Mouse (Mus musculus) liver, embryonic 11.5 days (tissue): ENCODE results near the gene Rbl1. TPM values are rescaled to one million over a fixed set of nuclear protein-coding genes. Genes with fewer than 3 reads are reported as not detected.

Source experiments
- ATAC-seq: fragments of 200-750 bp; cut with Nextera tagmentation; replicated peaks from 2 replicates; pipeline ENCODE4 v1.8.0; 2017; ENCODE audit warnings: moderate number of reproducible peaks, mild to moderate bottlenecking, moderate TSS enrichment, moderate library complexity; ENCODE audit not compliant: low FRiP score
- DNase-seq: peaks from one replicate; pipeline ENCODE4 v3.0.0-alpha.2; 2017; ENCODE audit warnings: low spot score
- H3K27ac ChIP-seq: fragments of 300-500 bp; sonication (generic); 2 replicates; pipeline ENCODE4 v1.5.1; 2014; ENCODE audit warnings: mild to moderate bottlenecking, low read depth, low read length, control low read depth
- H3K27me3 ChIP-seq: fragments of 300-500 bp; sonication (generic); replicated peaks from 2 replicates; pipeline ENCODE4 v1.6.1; 2014; ENCODE audit warnings: low read length, mixed read lengths; ENCODE audit not compliant: control insufficient read depth, insufficient read depth
- H3K36me3 ChIP-seq: fragments of 300-500 bp; sonication (generic); 2 replicates; pipeline ENCODE4 v1.6.1; 2014; ENCODE audit warnings: mild to moderate bottlenecking, low read length, moderate library complexity, mixed read lengths; ENCODE audit not compliant: control insufficient read depth, insufficient read depth
- H3K4me1 ChIP-seq: fragments of 300-500 bp; sonication (generic); replicated peaks from 2 replicates; pipeline ENCODE4 v1.6.1; 2014; ENCODE audit warnings: low read length, mixed read lengths; ENCODE audit not compliant: control insufficient read depth, insufficient read depth
- H3K4me2 ChIP-seq: fragments of 300-500 bp; sonication (generic); 2 replicates; pipeline ENCODE4 v1.6.1; 2014; ENCODE audit warnings: mild to moderate bottlenecking, control low read depth, moderate library complexity
- H3K4me3 ChIP-seq: fragments of 300-500 bp; sonication (generic); 2 replicates; pipeline ENCODE4 v1.5.1; 2014; ENCODE audit warnings: low read depth, low read length, control low read depth
- H3K9ac ChIP-seq: fragments of 300-500 bp; sonication (generic); 2 replicates; pipeline ENCODE4 v1.6.1; 2014; ENCODE audit warnings: low read depth, low read length, control low read depth
- H3K9me3 ChIP-seq: fragments of 300-500 bp; sonication (generic); 2 replicates; pipeline ENCODE4 v1.6.1; 2016; ENCODE audit warnings: low read length, inconsistent platforms, mixed read lengths; ENCODE audit not compliant: control insufficient read depth
- WGBS: fragments of 180-500 bp; shearing (Covaris S2); extraction: QIAGEN DNeasy Blood & Tissue Kit; methylation state at CpG from one replicate; pipeline ENCODE4 v1.1.7; 2014; 5-methylcytosine and 5-hydroxymethylcytosine counted together
- polyA plus RNA-seq: library from polyadenylated mRNA; unstranded; fragments of >200 nt; fragmentation: Nextera tagmentation; extraction: Ambion mirVana; gene quantifications from 2 replicates; pipeline ENCODE4 v1.2.1, GENCODE M21; 2014

Rbl1 gene
- polyA plus RNA-seq, 1 experiment from 2014 or later: 29.2 TPM

- H3K27ac ChIP-seq: peak overlapping the region; percentile 60
- under 1% methylated on average over 25 of the region's 25 CpGs for WGBS
- no peaks in the 10 kb centered on the region for H3K36me3 ChIP-seq
- DNase-seq (no peak), ATAC-seq (peak; percentile 55)
- H3K4me1 ChIP-seq: peaks cover 11% of the 10 kb centered on the region
- H3K27me3 ChIP-seq: no peaks in the 10 kb centered on the region
- H3K9ac ChIP-seq: peak overlapping the region; percentile 71
- H3K9me3 ChIP-seq: no peaks in the 10 kb centered on the region
- H3K4me2 ChIP-seq: peak overlapping the region; percentile 85
- H3K4me3 ChIP-seq: peak overlapping the region; percentile 72
These were observed 69.8 kb downstream of the Rbl1 start for GRCm38 (mm10) chr2:157134479-157134931.

GRCm38 (mm10) chr2:157133769-157134478, 70.4 kb downstream of the Rbl1 start:
- ATAC-seq: no peak; the same call in 1 of the 2 replicates
- DNase-seq: no peak
- Histone ChIP-seq H3K36me3 (no peaks in the 10 kb centered on the region), H3K4me1 (peaks cover 11% of the 10 kb centered on the region), H3K27me3 (no peaks in the 10 kb centered on the region), H3K9me3 (no peaks in the 10 kb centered on the region), H3K9ac (peak overlapping the region; percentile 71), H3K4me2 (peak overlapping the region; percentile 85), H3K27ac (peak overlapping the region; percentile 60; the same call in 1 of the 2 replicates), H3K4me3 (peak overlapping the region; percentile 72)
- WGBS: 13% methylated on average over 11 of the region's 11 CpGs

DNA sequence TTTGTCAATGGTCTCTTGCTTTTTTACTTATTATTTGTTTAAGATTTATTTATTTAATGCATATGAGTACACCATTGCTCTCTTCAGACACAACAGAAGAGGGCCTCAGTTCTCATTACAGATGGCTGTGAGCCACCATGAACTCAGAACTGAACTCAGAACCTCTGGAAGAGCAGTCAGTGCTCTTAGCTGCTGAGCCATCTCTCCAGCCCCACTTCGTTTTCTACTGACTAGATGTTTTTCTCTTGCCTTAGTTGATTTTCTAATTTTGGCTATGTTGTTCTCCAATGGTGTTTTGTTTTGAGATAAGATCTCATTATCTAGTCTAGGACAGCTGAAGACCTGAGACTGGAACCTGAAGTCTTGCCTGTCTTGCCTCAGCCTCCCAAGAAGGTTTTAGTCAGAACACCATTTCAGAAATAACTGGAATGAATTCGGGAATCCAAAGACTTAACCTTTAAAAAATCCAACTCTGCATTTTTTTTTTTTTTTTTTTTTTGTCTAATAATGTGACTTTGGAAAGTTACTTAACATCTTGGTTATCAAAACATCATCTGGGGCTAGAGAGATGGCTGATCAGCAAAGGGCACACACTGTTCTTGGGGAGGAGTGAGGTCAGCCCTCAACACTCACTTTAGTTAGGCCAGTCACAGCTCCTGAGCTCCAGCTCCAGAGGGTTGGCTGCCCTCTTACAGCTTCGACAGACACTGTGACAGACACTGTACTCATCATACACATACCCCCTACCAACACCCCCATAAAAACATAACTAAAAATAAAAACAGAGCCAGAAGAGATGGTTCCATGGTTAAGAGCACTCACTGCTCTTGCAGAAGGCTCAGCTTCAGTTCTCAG, 71.4 kb downstream of the Rbl1 start:
- Histone ChIP-seq H3K4me2 (peak overlapping the region; percentile 85; the same call in 1 of the 2 replicates), H3K9ac (no peak overlapping the region), H3K36me3 (peaks cover 4% of the 10 kb centered on the region; the same call in 1 of the 2 replicates), H3K4me3 (peak overlapping the region; percentile 19; the same call in 1 of the 2 replicates), H3K9me3 (no peaks in the 10 kb centered on the region), H3K4me1 (peaks cover 11% of the 10 kb centered on the region), H3K27me3 (no peaks in the 10 kb centered on the region), H3K27ac (no peak overlapping the region)
- DNase-seq: no peak
- no peak for ATAC-seq
- 71% methylated on average over 3 of the region's 3 CpGs for WGBS

GRCm38 (mm10) chr2:157132086-157132485, 72.2 kb downstream of the Rbl1 start:
- no peak overlapping the region for H3K9ac ChIP-seq
- peak; percentile 18 for DNase-seq
- peaks cover 6% of the 10 kb centered on the region; the same call in 1 of the 2 replicates for H3K36me3 ChIP-seq
- no peak overlapping the region; the same call in 1 of the 2 replicates for H3K4me2 ChIP-seq
- 81% methylated on average over 1 of the region's 1 CpGs for WGBS
- H3K4me1 ChIP-seq: peaks cover 11% of the 10 kb centered on the region
- no peak overlapping the region for H3K4me3 ChIP-seq
- ATAC-seq: no peak
- no peak overlapping the region for H3K27ac ChIP-seq
- no peaks in the 10 kb centered on the region for H3K27me3 ChIP-seq
- no peaks in the 10 kb centered on the region for H3K9me3 ChIP-seq

DNA sequence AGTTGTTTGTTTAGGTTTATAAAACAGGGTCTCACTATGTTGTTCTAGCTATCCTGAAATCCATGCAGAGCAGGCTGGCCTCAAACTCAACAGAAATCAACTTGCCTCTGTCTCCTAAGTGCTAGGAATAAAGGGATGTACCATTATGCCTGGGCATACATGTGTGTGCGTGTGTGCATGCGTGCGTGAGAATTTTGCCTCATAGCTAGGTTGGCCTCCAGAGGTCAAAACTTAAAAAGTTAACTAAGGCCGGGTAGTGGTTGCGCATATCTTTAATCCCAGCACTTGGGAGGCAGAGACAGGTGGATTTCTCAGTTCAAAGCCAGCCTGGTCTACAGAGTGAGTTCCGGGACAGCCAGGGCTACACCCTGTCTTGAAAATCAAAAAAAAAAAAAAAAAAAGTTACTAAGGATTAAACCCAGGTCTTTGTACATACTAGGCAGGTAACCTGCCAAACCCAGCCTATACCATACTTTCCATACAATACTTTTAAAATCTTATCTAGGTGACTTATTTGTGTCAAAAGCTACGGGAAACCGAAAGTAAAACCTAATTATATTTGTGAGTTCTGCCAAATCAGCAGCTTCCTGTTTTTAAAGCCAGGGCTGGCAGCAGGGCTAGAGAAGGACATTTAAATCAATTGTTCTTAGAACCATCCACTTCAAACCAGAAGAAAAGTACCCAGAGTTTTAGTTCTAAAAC, 73.4 kb downstream of the Rbl1 start:
- peaks cover 9% of the 10 kb centered on the region; the same call in 1 of the 2 replicates for H3K36me3 ChIP-seq
- H3K4me1 ChIP-seq: peaks cover 11% of the 10 kb centered on the region
- WGBS: 63% methylated on average over 8 of the region's 8 CpGs
- no peak overlapping the region for H3K27ac ChIP-seq
- H3K9ac ChIP-seq: 0 out of 2 replicates have a peak overlapping the region, but pooled peaks have one; percentile 34
- ATAC-seq: no peak
- peak overlapping the region; percentile 39 for H3K4me3 ChIP-seq
- peak; percentile 22 for DNase-seq
- no peaks in the 10 kb centered on the region for H3K9me3 ChIP-seq
- H3K4me2 ChIP-seq: peak overlapping the region; percentile 41
- no peaks in the 10 kb centered on the region for H3K27me3 ChIP-seq

DNA sequence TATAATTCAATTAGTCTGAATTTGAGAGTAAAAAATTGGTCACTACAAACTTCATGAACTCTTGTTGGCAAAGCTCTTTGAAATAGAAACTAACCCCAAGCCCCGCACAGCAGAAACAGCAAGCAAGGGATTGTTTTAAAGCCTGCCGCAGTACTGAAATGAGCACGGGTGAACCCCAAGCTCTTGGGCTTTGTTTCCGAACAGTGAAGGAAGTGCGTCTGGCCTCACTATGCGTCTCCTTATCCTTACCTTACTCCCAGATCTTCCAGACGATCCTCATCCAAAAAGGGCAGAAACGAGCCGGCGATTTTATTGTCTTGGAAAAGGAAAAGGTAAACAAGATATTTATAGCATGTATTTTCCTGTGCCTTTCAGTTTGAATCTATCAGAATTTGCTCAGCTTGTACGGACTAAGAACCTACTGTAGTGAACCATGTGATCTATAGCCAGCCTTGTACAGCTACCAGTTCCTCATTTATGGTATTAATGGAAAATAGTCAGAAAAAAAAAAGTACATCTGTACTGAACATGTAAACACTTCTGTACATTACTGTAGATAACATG, 74.7 kb downstream of the Rbl1 start:
- Histone ChIP-seq H3K4me3 (no peak overlapping the region), H3K27me3 (no peaks in the 10 kb centered on the region), H3K4me1 (peaks cover 11% of the 10 kb centered on the region), H3K36me3 (peaks cover 12% of the 10 kb centered on the region; the same call in 1 of the 2 replicates), H3K9me3 (no peaks in the 10 kb centered on the region), H3K4me2 (no peak overlapping the region), H3K27ac (no peak overlapping the region), H3K9ac (0 out of 2 replicates have a peak overlapping the region, but pooled peaks have one; percentile 25)
- whole genome bisulfite sequencing: 81% methylated on average over 11 of the region's 11 CpGs
- DNase-seq (peak; percentile 0), ATAC-seq (no peak)

GRCm38 (mm10) chr2:157129096-157129495, 75.2 kb downstream of the Rbl1 start:
- WGBS: 92% methylated on average over 4 of the region's 4 CpGs

DNA sequence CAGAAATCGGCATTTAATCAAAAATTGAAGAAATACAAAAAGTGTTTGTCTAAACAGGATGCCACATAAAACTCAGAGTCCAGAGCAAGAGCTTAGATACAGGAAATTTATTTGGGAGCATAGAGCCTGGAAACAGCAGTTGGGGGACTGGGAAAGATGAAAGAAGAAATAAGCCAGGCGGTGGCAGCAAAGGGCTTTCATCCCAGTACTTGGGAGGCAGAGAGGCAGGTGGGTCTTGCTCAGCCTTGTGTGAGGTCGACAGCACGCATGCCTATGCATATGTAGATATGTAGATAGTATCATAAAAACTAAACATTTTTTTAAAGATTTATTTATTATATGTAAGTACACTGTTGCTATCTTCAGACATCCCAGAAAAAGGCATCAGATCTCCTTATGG, 76.3 kb downstream of the Rbl1 start:
- H3K27me3 ChIP-seq: no peaks in the 10 kb centered on the region
- H3K4me2 ChIP-seq: no peak overlapping the region
- no peak overlapping the region for H3K4me3 ChIP-seq
- ATAC-seq (no peak), DNase-seq (no peak)
- peaks cover 8% of the 10 kb centered on the region for H3K4me1 ChIP-seq
- WGBS: 71% methylated on average over 4 of the region's 4 CpGs
- no peak overlapping the region for H3K9ac ChIP-seq
- H3K36me3 ChIP-seq: peaks cover 12% of the 10 kb centered on the region; the same call in 1 of the 2 replicates
- no peaks in the 10 kb centered on the region for H3K9me3 ChIP-seq
- H3K27ac ChIP-seq: no peak overlapping the region

More at GRCm38 (mm10) chr2:157129096-157129495, 75.2 kb downstream of the Rbl1 start:
- Histone ChIP-seq H3K9me3 (no peaks in the 10 kb centered on the region), H3K27me3 (no peaks in the 10 kb centered on the region), H3K36me3 (peaks cover 12% of the 10 kb centered on the region; the same call in 1 of the 2 replicates), H3K4me2 (no peak overlapping the region), H3K4me3 (no peak overlapping the region), H3K4me1 (peaks cover 11% of the 10 kb centered on the region), H3K27ac (no peak overlapping the region), H3K9ac (no peak overlapping the region)
- ATAC-seq (no peak), DNase-seq (no peak)
